Mouse (Mus musculus): ENCODE measurements around the gene Stac3. TPM values are rescaled to one million over a fixed set of nuclear protein-coding genes. Genes with fewer than 3 reads are reported as not detected.
A peak's percentile ranks its signal among the peaks of the same experiment; 100 is the strongest.

Stac3 gene
- polyA plus RNA-seq, 1 experiment from 2014 or later: 0.31 TPM

- Histone ChIP-seq H3K36me3 (ENCODE audit: control insufficient read depth, insufficient read depth, low read length) (peaks cover 6% of the 10 kb centered on the region; the same call in 1 of the 2 replicates), H3K9me3 (ENCODE audit: control insufficient read depth, low read length) (no peaks in the 10 kb centered on the region), H3K27ac (ENCODE audit: low read depth, low read length) (no peak overlapping the region), H3K4me2 (ENCODE audit: low read depth, low read length) (no peak overlapping the region), H3K4me1 (ENCODE audit: control insufficient read depth, insufficient read depth, low read length) (peaks cover 20% of the 10 kb centered on the region), H3K9ac (replicated peaks; ENCODE audit: low read depth, low read length) (no peak overlapping the region), H3K27me3 (ENCODE audit: control insufficient read depth, insufficient read depth, low read length) (no peaks in the 10 kb centered on the region), H3K4me3 (ENCODE audit: low read depth, low read length) (no peak overlapping the region)
- ATAC-seq (ENCODE audit: low read depth): no peak
- WGBS: 97% methylated on average over 24 of the region's 26 CpGs
Observed at GRCm38 (mm10) chr10:127519041-127519701, 17.7 kb downstream of the Stac3 start.

DNA sequence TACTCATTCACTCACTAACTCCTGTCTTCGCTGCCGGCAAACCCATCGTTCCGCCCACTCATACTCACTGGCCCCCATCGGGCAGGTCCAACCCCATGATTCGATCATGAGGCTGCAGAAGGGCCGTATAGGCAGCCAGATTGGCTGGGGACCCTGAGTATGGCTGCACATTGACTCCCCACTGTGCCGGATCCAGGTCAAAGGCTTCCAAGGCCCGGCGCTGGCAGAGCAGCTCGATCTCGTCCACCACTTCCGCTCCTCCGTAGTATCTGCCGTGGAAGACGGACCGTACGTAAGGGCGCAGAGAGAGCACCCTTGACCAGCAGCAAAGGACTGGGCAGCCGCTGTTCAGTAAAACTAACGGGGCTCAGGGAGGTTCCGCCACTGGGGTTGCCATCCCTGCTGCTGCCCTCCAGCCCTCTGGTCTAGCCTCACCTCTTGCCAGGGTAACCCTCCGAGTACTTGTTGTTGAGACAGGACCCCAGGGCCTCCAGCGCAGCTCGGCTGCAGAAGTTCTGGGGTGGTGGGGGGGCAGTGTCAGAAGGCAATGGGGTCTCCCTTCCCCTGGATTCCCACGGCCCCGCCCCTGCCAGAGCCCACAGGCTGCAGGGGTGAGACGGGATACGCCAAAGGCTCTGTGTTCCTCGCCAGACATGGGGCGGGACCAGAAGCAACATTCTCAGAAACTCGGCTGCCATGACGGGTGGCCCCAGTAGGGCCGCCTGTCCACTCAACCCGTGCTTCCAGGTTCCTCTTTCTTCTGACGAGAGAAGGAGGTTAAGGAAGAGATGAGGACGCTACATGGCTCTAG lies 18.6 kb downstream of the Stac3 start:
- 92% methylated on average over 37 of the region's 37 CpGs for WGBS
- H3K9ac ChIP-seq (replicated peaks; ENCODE audit: low read depth, low read length): no peak overlapping the region
- H3K4me1 ChIP-seq (ENCODE audit: control insufficient read depth, insufficient read depth, low read length): peaks cover 26% of the 10 kb centered on the region
- no peak overlapping the region for H3K4me2 ChIP-seq (ENCODE audit: low read depth, low read length)
- H3K27me3 ChIP-seq (ENCODE audit: control insufficient read depth, insufficient read depth, low read length): no peaks in the 10 kb centered on the region
- no peak overlapping the region for H3K27ac ChIP-seq (ENCODE audit: low read depth, low read length)
- H3K9me3 ChIP-seq (ENCODE audit: control insufficient read depth, low read length): no peaks in the 10 kb centered on the region
- no peak overlapping the region for H3K4me3 ChIP-seq (ENCODE audit: low read depth, low read length)
- ATAC-seq (ENCODE audit: low read depth): no peak
- H3K36me3 ChIP-seq (ENCODE audit: control insufficient read depth, insufficient read depth, low read length): peaks cover 6% of the 10 kb centered on the region; the same call in 1 of the 2 replicates

GRCm38 (mm10) chr10:127520714-127521357 lies 19.4 kb downstream of the Stac3 start:
- Histone ChIP-seq H3K4me1 (ENCODE audit: control insufficient read depth, insufficient read depth, low read length) (peaks cover 29% of the 10 kb centered on the region), H3K27me3 (ENCODE audit: control insufficient read depth, insufficient read depth, low read length) (no peaks in the 10 kb centered on the region), H3K9me3 (ENCODE audit: control insufficient read depth, low read length) (no peaks in the 10 kb centered on the region), H3K4me3 (ENCODE audit: low read depth, low read length) (no peak overlapping the region), H3K4me2 (ENCODE audit: low read depth, low read length) (no peak overlapping the region; the same call in 1 of the 2 replicates), H3K9ac (replicated peaks; ENCODE audit: low read depth, low read length) (no peak overlapping the region), H3K36me3 (ENCODE audit: control insufficient read depth, insufficient read depth, low read length) (peaks cover 6% of the 10 kb centered on the region; the same call in 1 of the 2 replicates), H3K27ac (ENCODE audit: low read depth, low read length) (no peak overlapping the region)
- WGBS: 87% methylated on average over 20 of the region's 20 CpGs
- no peak for ATAC-seq (ENCODE audit: low read depth)

- peak overlapping the region; percentile 87 for H3K4me2 ChIP-seq (ENCODE audit: low read depth, low read length)
- WGBS: 16% methylated on average over 12 of the region's 12 CpGs
- no peak overlapping the region for H3K27ac ChIP-seq (ENCODE audit: low read depth, low read length)
- peaks cover 6% of the 10 kb centered on the region; the same call in 1 of the 2 replicates for H3K36me3 ChIP-seq (ENCODE audit: control insufficient read depth, insufficient read depth, low read length)
- H3K27me3 ChIP-seq (ENCODE audit: control insufficient read depth, insufficient read depth, low read length): no peaks in the 10 kb centered on the region
- no peak for ATAC-seq (ENCODE audit: low read depth)
- H3K9me3 ChIP-seq (ENCODE audit: control insufficient read depth, low read length): no peaks in the 10 kb centered on the region
- H3K4me1 ChIP-seq (ENCODE audit: control insufficient read depth, insufficient read depth, low read length): peaks cover 34% of the 10 kb centered on the region
- H3K4me3 ChIP-seq (ENCODE audit: low read depth, low read length): peak overlapping the region; percentile 45
- H3K9ac ChIP-seq (replicated peaks; ENCODE audit: low read depth, low read length): peak overlapping the region; percentile 44
Observed at GRCm38 (mm10) chr10:127521611-127522080, 20.2 kb downstream of the Stac3 start.

- ATAC-seq (ENCODE audit: low read depth): peak; percentile 50; the same call in 1 of the 2 replicates
- under 1% methylated on average over 21 of the region's 21 CpGs for WGBS
- H3K4me1 ChIP-seq (ENCODE audit: control insufficient read depth, insufficient read depth, low read length): peaks cover 34% of the 10 kb centered on the region
- H3K36me3 ChIP-seq (ENCODE audit: control insufficient read depth, insufficient read depth, low read length): peaks cover 6% of the 10 kb centered on the region; the same call in 1 of the 2 replicates
- H3K4me2 ChIP-seq (ENCODE audit: low read depth, low read length): peak within 1 kb of the TSS; percentile 87
- no peak within 1 kb of the TSS for H3K27ac ChIP-seq (ENCODE audit: low read depth, low read length)
- peak within 1 kb of the TSS; percentile 45 for H3K4me3 ChIP-seq (ENCODE audit: low read depth, low read length)
- no peaks in the 10 kb centered on the region for H3K27me3 ChIP-seq (ENCODE audit: control insufficient read depth, insufficient read depth, low read length)
- peak within 1 kb of the TSS; percentile 44 for H3K9ac ChIP-seq (replicated peaks; ENCODE audit: low read depth, low read length)
- H3K9me3 ChIP-seq (ENCODE audit: control insufficient read depth, low read length): no peaks in the 10 kb centered on the region
Observed at GRCm38 (mm10) chr10:127522088-127522581, 20.6 kb downstream of the Stac3 start, which contains the start of gene Shmt2. Gene Shmt2 (minus strand): TSS chr10:127522444.

DNA sequence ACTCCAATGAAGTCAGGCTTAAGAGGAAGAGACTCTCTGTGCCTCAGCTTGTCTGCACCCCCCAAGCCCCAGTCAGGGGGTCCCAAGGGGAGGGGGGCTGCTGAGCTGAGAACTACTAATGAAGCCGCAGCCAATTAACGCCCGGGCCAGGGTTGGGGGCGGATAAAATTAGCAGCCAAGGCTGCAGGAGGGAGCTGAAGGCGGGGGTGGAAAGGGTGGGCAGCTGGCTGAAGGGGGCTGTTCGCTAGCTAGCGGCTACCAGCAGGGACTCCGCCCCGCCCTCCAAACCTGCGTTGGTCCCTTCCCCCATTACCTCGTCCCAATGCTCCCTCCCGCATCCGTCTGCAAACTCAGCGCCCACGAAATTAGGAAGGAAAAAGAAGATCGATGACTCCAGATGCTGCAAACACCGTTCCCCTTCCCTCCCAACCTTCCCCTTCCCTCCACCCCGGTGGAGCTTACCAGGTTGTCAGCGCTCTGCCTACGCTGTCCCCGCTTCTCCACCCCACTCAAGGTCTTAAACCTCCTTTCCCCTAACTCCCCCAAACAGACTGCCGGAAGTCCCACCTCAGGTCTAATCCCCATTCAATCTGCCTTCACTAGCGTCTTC lies 23.3 kb downstream of the Stac3 start:
- Histone ChIP-seq H3K36me3 (ENCODE audit: control insufficient read depth, insufficient read depth, low read length) (peaks cover under 1% of the 10 kb centered on the region; the same call in 1 of the 2 replicates), H3K4me2 (ENCODE audit: low read depth, low read length) (peak overlapping the region; percentile 23; the same call in 1 of the 2 replicates), H3K27me3 (ENCODE audit: control insufficient read depth, insufficient read depth, low read length) (no peaks in the 10 kb centered on the region), H3K9me3 (ENCODE audit: control insufficient read depth, low read length) (no peaks in the 10 kb centered on the region), H3K27ac (ENCODE audit: low read depth, low read length) (peak overlapping the region; percentile 13; the same call in 1 of the 2 replicates), H3K9ac (replicated peaks; ENCODE audit: low read depth, low read length) (peak overlapping the region; percentile 32; the same call in 1 of the 2 replicates), H3K4me1 (ENCODE audit: control insufficient read depth, insufficient read depth, low read length) (peaks cover 57% of the 10 kb centered on the region), H3K4me3 (ENCODE audit: low read depth, low read length) (no peak overlapping the region)
- 2% methylated on average over 22 of the region's 23 CpGs for WGBS
- ATAC-seq (ENCODE audit: low read depth): no peak

DNA sequence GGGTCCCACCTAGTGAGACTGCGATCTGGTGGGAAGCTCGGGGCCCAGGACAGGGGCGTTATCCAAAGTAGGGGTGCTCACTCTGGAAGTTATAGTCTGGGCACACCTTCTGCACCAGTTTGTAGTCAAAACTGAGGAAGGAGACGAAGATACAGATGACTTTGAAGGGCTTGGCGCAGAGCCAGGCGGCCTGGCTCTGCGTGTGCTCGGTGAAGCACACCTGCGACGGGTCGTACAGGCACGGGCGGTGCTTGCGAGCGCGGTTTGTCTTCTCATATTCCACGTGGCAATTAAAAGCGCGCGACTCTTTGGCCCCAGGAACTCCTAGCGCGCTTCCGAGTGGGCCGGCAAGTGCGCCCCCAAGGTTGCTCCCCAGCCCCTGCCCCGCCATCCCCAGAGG lies 24.6 kb downstream of the Stac3 start:
- peak overlapping the region; percentile 84 for H3K27ac ChIP-seq (ENCODE audit: low read depth, low read length)
- H3K4me2 ChIP-seq (ENCODE audit: low read depth, low read length): peak overlapping the region; percentile 86
- H3K9ac ChIP-seq (replicated peaks; ENCODE audit: low read depth, low read length): peak overlapping the region; percentile 28; the same call in 1 of the 2 replicates
- peak overlapping the region; percentile 19 for H3K4me3 ChIP-seq (ENCODE audit: low read depth, low read length)
- no peak for ATAC-seq (ENCODE audit: low read depth)
- no peaks in the 10 kb centered on the region for H3K36me3 ChIP-seq (ENCODE audit: control insufficient read depth, insufficient read depth, low read length)
- no peaks in the 10 kb centered on the region for H3K9me3 ChIP-seq (ENCODE audit: control insufficient read depth, low read length)
- no peaks in the 10 kb centered on the region for H3K27me3 ChIP-seq (ENCODE audit: control insufficient read depth, insufficient read depth, low read length)
- peaks cover 68% of the 10 kb centered on the region for H3K4me1 ChIP-seq (ENCODE audit: control insufficient read depth, insufficient read depth, low read length)
- WGBS: 3% methylated on average over 26 of the region's 26 CpGs

GRCm38 (mm10) chr10:127526681-127527080 lies 25.2 kb downstream of the Stac3 start:
- no peak for ATAC-seq (ENCODE audit: low read depth)
- H3K27me3 ChIP-seq (ENCODE audit: control insufficient read depth, insufficient read depth, low read length): no peaks in the 10 kb centered on the region

More at GRCm38 (mm10) chr10:127526681-127527080, 25.2 kb downstream of the Stac3 start:
- H3K9me3 ChIP-seq (ENCODE audit: control insufficient read depth, low read length): no peaks in the 10 kb centered on the region
- H3K27ac ChIP-seq (ENCODE audit: low read depth, low read length): peak overlapping the region; percentile 84
- H3K4me3 ChIP-seq (ENCODE audit: low read depth, low read length): peak overlapping the region; percentile 19
- WGBS: 1% methylated on average over 26 of the region's 26 CpGs
- no peaks in the 10 kb centered on the region for H3K36me3 ChIP-seq (ENCODE audit: control insufficient read depth, insufficient read depth, low read length)
- H3K4me1 ChIP-seq (ENCODE audit: control insufficient read depth, insufficient read depth, low read length): peaks cover 68% of the 10 kb centered on the region
- H3K4me2 ChIP-seq (ENCODE audit: low read depth, low read length): peak overlapping the region; percentile 86
- H3K9ac ChIP-seq (replicated peaks; ENCODE audit: low read depth, low read length): peak overlapping the region; percentile 42

Measured in neural tube, embryonic 14.5 days (tissue).